Mouse (Mus musculus) urinary bladder, postnatal 4 days (tissue): ENCODE measurements at regions not wholly inside any gene's neighbourhood (a gene's known extent, or its start where the extent isn't known, plus 50 kb on each side); places are given as distances from the start of the nearest gene placed in this dataset.

Experiments used
- DNase-seq, 2 experiments: peaks; one replicate each; pipeline ENCODE4 v3.0.0; 2021 to 2022; ENCODE audit warnings: low spot score in 2 of 2

- DNase-seq = no peak
Measured at GRCm38 (mm10) chr13:119358696-119359095, 69.7 kb upstream of the Paip1 start.

DNA sequence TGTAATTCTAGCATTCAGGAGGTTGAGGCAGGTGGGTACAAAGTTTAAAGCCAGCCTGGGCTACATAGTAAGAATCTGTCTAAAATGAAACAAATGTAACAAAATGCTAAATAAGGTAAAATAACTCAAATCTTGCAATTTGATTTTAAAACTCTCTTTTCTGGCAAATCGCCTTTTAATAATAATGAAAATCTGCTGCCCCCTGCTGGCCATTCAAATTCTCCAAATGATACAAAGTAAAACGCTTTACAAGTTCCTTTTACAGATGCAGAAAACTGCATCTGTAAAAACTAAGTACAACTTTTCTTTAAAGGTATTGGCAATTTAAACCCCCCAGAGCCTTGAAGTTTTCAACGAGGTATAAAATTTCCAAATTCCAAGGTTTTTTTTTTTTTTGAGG lies 65.0 kb upstream of the Paip1 start:
- no peak for DNase-seq

DNA sequence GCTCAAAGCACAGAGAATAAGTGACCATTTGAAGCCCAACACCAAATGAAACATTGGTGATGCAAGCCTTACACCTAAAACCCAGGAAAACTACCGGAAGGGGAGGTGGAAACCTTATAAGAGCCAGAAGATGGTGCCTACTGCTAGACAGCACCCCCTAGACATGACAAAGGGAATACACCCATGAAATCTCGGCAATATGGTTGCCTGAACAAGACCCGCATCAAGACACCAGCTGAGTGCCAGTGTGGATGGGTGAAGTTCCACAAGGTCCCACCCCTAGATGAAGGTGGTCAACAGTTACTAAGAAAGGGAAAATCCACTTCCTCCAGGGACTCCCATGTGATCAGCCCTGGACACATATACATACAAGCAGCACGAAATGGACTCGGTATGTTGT lies 64.2 kb upstream of the Paip1 start:
- no peak for DNase-seq

GRCm38 (mm10) chr13:119367544-119367943 lies 60.9 kb upstream of the Paip1 start:
- DNase-seq = no peak

- DNase-seq = peak; percentile 37 to 82
Measured at GRCm38 (mm10) chr13:119378404-119379037, 49.9 kb upstream of the Paip1 start.
